Mouse (Mus musculus): ENCODE measurements at regions not wholly inside any gene's neighbourhood (a gene's known extent, or its start where the extent isn't known, plus 50 kb on each side); places are given as distances from the start of the nearest gene placed in this dataset.

- Histone ChIP-seq H3K27me3 (ENCODE audit: control insufficient read depth, insufficient read depth, low read length) (no peaks in the 10 kb centered on the region), H3K27ac (ENCODE audit: low read depth, low read length) (no peak overlapping the region), H3K4me1 (ENCODE audit: control insufficient read depth, insufficient read depth, low read length) (no peaks in the 10 kb centered on the region), H3K4me2 (no peak overlapping the region), H3K9ac (ENCODE audit: low read length) (no peak overlapping the region), H3K36me3 (ENCODE audit: control insufficient read depth, insufficient read depth, low read length) (no peaks in the 10 kb centered on the region), H3K9me3 (ENCODE audit: control insufficient read depth, low read length) (no peaks in the 10 kb centered on the region), H3K4me3 (ENCODE audit: low read depth, low read length) (no peak overlapping the region)
- DNase-seq (ENCODE audit: low spot score, missing footprints) (peak; percentile 90), ATAC-seq (ENCODE audit: low FRiP score) (peak; percentile 57)
- WGBS = 32% methylated on average over 15 of the region's 15 CpGs
Observed at GRCm38 (mm10) chr8:104050694-104051539, 50.5 kb upstream of the Cdh5 start.

GRCm38 (mm10) chr8:104051540-104051882, 49.9 kb upstream of the Cdh5 start:
- no peak for DNase-seq (ENCODE audit: low spot score, missing footprints)
- Histone ChIP-seq H3K27me3 (ENCODE audit: control insufficient read depth, insufficient read depth, low read length) (no peaks in the 10 kb centered on the region), H3K4me3 (ENCODE audit: low read depth, low read length) (no peak overlapping the region), H3K27ac (ENCODE audit: low read depth, low read length) (no peak overlapping the region), H3K36me3 (ENCODE audit: control insufficient read depth, insufficient read depth, low read length) (no peaks in the 10 kb centered on the region), H3K9me3 (ENCODE audit: control insufficient read depth, low read length) (no peaks in the 10 kb centered on the region), H3K4me1 (ENCODE audit: control insufficient read depth, insufficient read depth, low read length) (no peaks in the 10 kb centered on the region), H3K9ac (ENCODE audit: low read length) (no peak overlapping the region), H3K4me2 (no peak overlapping the region)
- 53% methylated on average over 5 of the region's 5 CpGs for WGBS
- ATAC-seq (ENCODE audit: low FRiP score) = peak; percentile 15; the same call in 1 of the 2 replicates

All from midbrain, embryonic 11.5 days (tissue).